Mouse (Mus musculus) neural tube, embryonic 11.5 days (tissue): ENCODE data around the gene Golga1. TPM values are rescaled to one million over a fixed set of nuclear protein-coding genes. Genes with fewer than 3 reads are reported as not detected.

ENCODE experiments used
- ATAC-seq: fragments of 200-750 bp; cut with Nextera tagmentation; 2 replicates; pipeline ENCODE4 v1.8.0; 2017; ENCODE audit warnings: moderate number of reproducible peaks, mild to moderate bottlenecking, moderate TSS enrichment, moderate library complexity; ENCODE audit not compliant: insufficient read depth, low FRiP score, low TSS enrichment
- DNase-seq: peaks from one replicate; pipeline ENCODE4 v3.0.0-alpha.2; 2015; ENCODE audit warnings: low spot score
- H3K27ac ChIP-seq: fragments of 300-500 bp; sonication (generic); 2 replicates; pipeline ENCODE4 v1.5.1; 2014; ENCODE audit warnings: low read depth, mild to moderate bottlenecking, low read length
- H3K27me3 ChIP-seq: fragments of 300-500 bp; sonication (generic); 2 replicates; pipeline ENCODE4 v1.6.1; 2014; ENCODE audit warnings: mild to moderate bottlenecking, low read length, mixed read lengths; ENCODE audit not compliant: control insufficient read depth, insufficient read depth
- H3K36me3 ChIP-seq: fragments of 300-500 bp; sonication (generic); 2 replicates; pipeline ENCODE4 v1.6.1; 2014; ENCODE audit warnings: mild to moderate bottlenecking, low read length, moderate library complexity, mixed read lengths; ENCODE audit not compliant: control insufficient read depth, insufficient read depth
- H3K4me1 ChIP-seq: fragments of 300-500 bp; sonication (generic); 2 replicates; pipeline ENCODE4 v1.6.1; 2014; ENCODE audit warnings: low read length, mixed read lengths; ENCODE audit not compliant: control insufficient read depth, insufficient read depth
- H3K4me2 ChIP-seq: fragments of 300-500 bp; sonication (generic); 2 replicates; pipeline ENCODE4 v1.6.1; 2014; ENCODE audit warnings: low read depth, mild to moderate bottlenecking, moderate library complexity
- H3K4me3 ChIP-seq: fragments of 300-500 bp; sonication (generic); 2 replicates; pipeline ENCODE4 v1.5.1; 2014; ENCODE audit warnings: low read depth, low read length
- H3K9ac ChIP-seq: fragments of 300-500 bp; sonication (generic); 2 replicates; pipeline ENCODE4 v1.6.1; 2014; ENCODE audit warnings: mild to moderate bottlenecking, low read length
- H3K9me3 ChIP-seq: fragments of 300-500 bp; sonication (generic); 2 replicates; pipeline ENCODE4 v1.6.1; 2016; ENCODE audit warnings: low read length; ENCODE audit not compliant: control insufficient read depth
- WGBS: fragments of 180-500 bp; shearing (Covaris S2); extraction: QIAGEN DNeasy Blood & Tissue Kit; methylation state at CpG from one replicate; pipeline ENCODE4 v1.1.7; 2014; 5-methylcytosine and 5-hydroxymethylcytosine counted together
- polyA plus RNA-seq: library from polyadenylated mRNA; unstranded; fragments of >200 nt; fragmentation: Nextera tagmentation; extraction: Ambion mirVana; gene quantifications from 2 replicates; pipeline ENCODE4 v1.2.1, GENCODE M21; 2014

Gene Golga1
- polyA plus RNA-seq, 1 experiment from 2014 or later: 33.7 TPM

DNA sequence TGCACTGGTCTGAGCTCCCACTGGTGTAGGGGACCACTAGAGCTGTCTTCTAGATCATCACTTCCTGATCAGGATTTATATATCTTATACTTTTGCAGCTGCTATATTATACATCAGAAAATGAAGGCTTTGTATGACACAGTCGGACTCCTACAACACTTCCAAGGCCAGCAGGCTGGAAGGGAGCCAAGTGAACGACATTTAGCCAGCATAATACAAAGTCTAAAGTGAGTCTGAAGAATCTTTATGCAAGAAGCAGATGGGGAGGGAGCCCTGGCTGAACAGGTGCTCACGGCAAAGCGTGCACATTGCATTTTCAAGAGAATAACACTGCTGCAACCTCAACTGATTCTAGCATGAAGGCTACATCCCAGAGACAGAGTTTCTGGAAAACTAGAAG, 72.9 kb downstream of the Golga1 start:
- Histone ChIP-seq H3K9me3 (no peaks in the 10 kb centered on the region), H3K4me2 (no peak overlapping the region), H3K36me3 (no peaks in the 10 kb centered on the region), H3K9ac (no peak overlapping the region), H3K27me3 (no peaks in the 10 kb centered on the region), H3K27ac (no peak overlapping the region), H3K4me1 (no peaks in the 10 kb centered on the region), H3K4me3 (no peak overlapping the region)
- ATAC-seq: no peak
- DNase-seq: no peak
- 70% methylated on average over 4 of the region's 4 CpGs for WGBS

DNA sequence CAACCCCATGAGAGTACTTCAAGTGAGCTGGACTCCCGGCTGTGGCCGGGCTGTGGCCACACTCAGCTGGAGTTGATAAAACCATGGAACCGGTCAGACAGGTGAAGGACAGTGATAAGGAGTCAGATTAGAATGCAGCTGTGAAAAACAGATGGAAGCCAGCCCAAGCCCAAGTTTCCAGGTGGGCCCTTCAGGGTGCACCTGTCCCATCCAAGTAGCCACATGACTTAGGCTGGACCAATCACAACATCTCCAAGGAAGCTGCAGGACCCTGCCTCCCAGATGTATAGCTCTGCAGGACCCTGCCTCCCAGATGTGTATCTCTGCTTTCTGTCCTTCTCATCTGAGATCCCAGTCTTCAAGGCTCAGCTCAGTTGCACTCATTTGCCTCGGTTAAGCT, 73.3 kb downstream of the Golga1 start:
- Histone ChIP-seq H3K9me3 (no peaks in the 10 kb centered on the region), H3K4me2 (no peak overlapping the region), H3K4me1 (no peaks in the 10 kb centered on the region), H3K36me3 (no peaks in the 10 kb centered on the region), H3K4me3 (no peak overlapping the region), H3K27me3 (no peaks in the 10 kb centered on the region), H3K9ac (no peak overlapping the region), H3K27ac (no peak overlapping the region)
- DNase-seq (no peak), ATAC-seq (no peak)
- 72% methylated on average over 4 of the region's 4 CpGs for WGBS

DNA sequence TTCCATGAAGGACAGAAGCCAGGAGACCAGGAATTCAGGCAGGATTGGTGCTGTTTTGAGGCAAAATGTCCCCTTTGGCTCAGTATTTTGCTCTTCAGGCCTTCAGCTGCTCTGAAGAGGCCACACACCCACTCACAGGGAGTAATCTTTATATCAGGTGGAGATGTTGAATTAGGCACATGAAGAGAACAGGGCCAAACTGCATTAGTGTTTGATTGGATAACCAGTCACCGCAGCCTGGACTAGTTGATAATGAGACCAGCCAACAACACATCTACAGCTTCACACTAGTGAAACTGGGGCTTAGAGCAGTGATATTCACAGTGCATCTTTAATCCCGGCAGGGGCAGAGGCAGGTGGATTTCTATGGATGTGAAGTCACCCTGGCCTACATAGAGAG, 76.4 kb downstream of the Golga1 start:
- Histone ChIP-seq H3K36me3 (no peaks in the 10 kb centered on the region), H3K9me3 (0 out of 2 replicates have a peak, but pooled peaks cover 2% of the 10 kb centered on the region), H3K4me1 (no peaks in the 10 kb centered on the region), H3K27me3 (no peaks in the 10 kb centered on the region), H3K27ac (no peak overlapping the region), H3K4me3 (no peak overlapping the region), H3K9ac (no peak overlapping the region), H3K4me2 (no peak overlapping the region)
- WGBS: 92% methylated on average over 2 of the region's 2 CpGs
- DNase-seq (no peak), ATAC-seq (no peak)

DNA sequence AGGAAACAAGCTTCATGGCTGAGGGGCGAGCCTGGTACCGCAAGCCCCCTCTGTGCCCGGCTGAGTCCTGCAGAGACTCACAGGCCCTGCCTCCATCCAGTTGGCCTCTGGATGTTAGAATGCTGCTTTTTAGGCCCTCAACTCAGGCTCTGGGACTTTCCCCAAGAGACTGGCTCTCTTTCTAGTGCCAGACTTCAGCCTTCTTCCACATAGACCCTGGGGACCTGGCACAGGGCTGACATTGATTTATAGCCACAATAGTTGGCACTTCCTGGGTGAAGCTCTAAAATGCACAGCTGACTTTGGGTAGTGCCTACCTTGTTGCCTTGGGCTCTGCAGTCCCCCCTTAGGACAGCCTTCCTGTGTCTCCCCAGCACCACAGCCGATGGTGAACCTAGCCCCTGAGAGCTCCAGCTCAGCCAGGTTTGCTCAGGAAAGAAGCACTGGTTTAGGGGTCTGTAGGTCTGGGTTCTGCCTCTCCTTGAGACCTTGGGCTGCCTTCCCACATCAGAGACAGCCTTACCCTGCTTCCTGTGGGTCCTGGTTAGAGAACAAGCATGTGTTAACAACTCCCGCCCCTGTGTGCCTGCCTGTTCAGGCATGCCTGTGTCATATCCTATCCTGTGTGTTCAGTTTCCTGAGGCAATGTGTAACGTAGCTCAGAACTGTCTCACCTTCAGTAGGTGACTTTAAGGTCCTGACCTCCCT, 77.4 kb downstream of the Golga1 start:
- Histone ChIP-seq H3K4me2 (no peak overlapping the region), H3K9ac (no peak overlapping the region), H3K36me3 (no peaks in the 10 kb centered on the region), H3K4me3 (no peak overlapping the region), H3K4me1 (no peaks in the 10 kb centered on the region), H3K9me3 (0 out of 2 replicates have a peak, but pooled peaks cover 2% of the 10 kb centered on the region), H3K27me3 (no peaks in the 10 kb centered on the region), H3K27ac (no peak overlapping the region)
- WGBS: 86% methylated on average over 6 of the region's 6 CpGs
- ATAC-seq (no peak), DNase-seq (no peak)

DNA sequence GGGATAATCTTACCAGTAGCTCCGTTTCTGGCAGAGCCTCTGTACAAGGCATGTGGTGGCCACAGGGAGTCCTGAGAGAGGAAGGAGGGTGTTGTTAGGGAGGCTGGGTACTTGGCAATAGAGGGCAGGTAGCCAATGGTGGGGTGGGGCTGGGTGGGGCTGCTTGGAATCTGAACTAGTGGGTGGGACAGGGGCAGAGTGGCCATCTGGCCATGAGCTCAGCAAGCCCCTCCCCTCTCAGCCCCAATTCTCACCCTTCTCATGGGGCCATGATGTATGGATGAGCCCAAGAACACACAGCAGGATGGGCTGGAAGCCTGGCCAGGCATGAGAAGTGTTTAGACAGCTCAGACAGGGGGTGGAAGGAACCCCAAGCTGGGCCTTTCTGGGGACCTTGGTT, 78.0 kb downstream of the Golga1 start:
- Histone ChIP-seq H3K27me3 (no peaks in the 10 kb centered on the region), H3K4me2 (no peak overlapping the region), H3K9me3 (0 out of 2 replicates have a peak, but pooled peaks cover 2% of the 10 kb centered on the region), H3K36me3 (no peaks in the 10 kb centered on the region), H3K4me1 (no peaks in the 10 kb centered on the region), H3K27ac (no peak overlapping the region), H3K9ac (no peak overlapping the region), H3K4me3 (no peak overlapping the region)
- DNase-seq (no peak), ATAC-seq (no peak)
- 56% methylated on average over 1 of the region's 1 CpGs for WGBS

DNA sequence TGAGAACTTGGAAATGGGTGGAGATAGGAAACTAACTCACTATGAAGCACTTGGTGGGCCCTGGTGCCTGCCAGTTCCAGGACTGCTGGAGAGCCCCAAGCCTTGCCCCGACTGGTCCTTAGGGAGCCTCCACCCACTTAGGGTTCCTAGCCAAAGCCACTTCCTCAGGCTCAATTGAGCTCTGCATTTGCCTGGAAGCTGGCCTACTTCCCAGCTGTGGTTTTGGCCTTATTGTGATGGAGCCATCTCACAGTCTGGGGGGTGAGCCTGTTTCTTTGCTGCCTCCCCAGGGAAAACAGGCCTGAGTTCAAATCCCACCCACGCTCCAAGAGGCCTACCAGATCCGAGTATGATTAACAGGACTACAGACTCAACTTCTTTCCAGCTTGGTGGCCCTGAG, 78.8 kb downstream of the Golga1 start:
- Histone ChIP-seq H3K4me1 (no peaks in the 10 kb centered on the region), H3K4me3 (no peak overlapping the region), H3K36me3 (no peaks in the 10 kb centered on the region), H3K27me3 (no peaks in the 10 kb centered on the region), H3K4me2 (no peak overlapping the region), H3K9ac (no peak overlapping the region), H3K9me3 (0 out of 2 replicates have a peak, but pooled peaks cover 2% of the 10 kb centered on the region), H3K27ac (no peak overlapping the region)
- no peak for DNase-seq
- 82% methylated on average over 3 of the region's 3 CpGs for WGBS
- ATAC-seq: no peak

DNA sequence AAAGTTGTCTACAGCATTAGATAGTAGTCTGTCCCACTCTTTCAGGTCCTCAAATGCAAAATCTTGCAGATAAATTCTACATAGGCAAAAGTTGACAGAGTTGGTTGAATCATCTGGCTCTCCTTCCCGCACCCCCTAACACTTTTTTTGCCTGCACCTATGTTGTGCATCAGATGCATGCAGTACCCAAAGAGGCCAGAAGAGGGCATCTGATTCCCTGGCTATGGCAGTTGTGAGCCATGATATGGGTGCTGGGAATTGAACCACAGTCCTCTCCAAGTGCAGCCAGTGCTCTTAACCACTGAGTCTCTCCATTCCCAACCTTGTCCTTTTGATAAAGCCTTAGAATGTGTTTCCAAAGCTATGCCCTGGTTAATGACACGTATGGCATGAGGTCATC, 81.9 kb downstream of the Golga1 start:
- Histone ChIP-seq H3K4me2 (no peak overlapping the region), H3K27me3 (no peaks in the 10 kb centered on the region), H3K27ac (no peak overlapping the region), H3K4me1 (no peaks in the 10 kb centered on the region), H3K36me3 (no peaks in the 10 kb centered on the region), H3K9ac (no peak overlapping the region), H3K9me3 (0 out of 2 replicates have a peak, but pooled peaks cover 2% of the 10 kb centered on the region), H3K4me3 (no peak overlapping the region)
- 96% methylated on average over 2 of the region's 2 CpGs for WGBS
- DNase-seq (no peak), ATAC-seq (no peak)

DNA sequence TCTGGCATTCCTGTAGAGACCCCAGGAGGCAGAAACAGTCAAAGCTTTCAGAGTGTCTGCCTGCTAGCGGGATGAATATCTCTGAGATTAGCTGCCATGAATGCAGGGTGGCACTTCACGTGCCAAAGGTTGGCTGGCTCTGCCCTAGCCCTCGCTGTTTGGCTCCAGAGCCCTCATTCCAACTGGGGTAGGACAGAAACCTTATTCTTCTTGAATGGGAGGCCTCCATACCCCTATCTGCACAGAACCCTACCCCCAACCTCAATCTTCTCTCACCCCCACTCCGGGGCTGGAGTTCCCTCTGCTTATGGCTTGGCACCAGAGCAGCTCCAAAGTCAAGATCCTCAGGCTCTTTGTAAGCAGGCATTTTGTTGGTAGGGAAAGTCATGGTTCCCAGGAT, 87.5 kb downstream of the Golga1 start:
- H3K27ac ChIP-seq: no peak overlapping the region
- WGBS: 73% methylated on average over 4 of the region's 4 CpGs
- ATAC-seq: no peak

More for the DNA sequence above, 87.5 kb downstream of the Golga1 start:
- no peaks in the 10 kb centered on the region for H3K9me3 ChIP-seq
- no peaks in the 10 kb centered on the region for H3K27me3 ChIP-seq
- H3K4me1 ChIP-seq: no peaks in the 10 kb centered on the region
- no peak for DNase-seq
- no peak overlapping the region for H3K4me3 ChIP-seq
- H3K36me3 ChIP-seq: no peaks in the 10 kb centered on the region
- no peak overlapping the region for H3K4me2 ChIP-seq
- H3K9ac ChIP-seq: no peak overlapping the region
